Mouse (Mus musculus): Measurements from ENCODE around the gene H2al3. TPM values are rescaled to one million over a fixed set of nuclear protein-coding genes. Genes with fewer than 3 reads are reported as not detected.

The H2al3 gene
- polyA plus RNA-seq, 1 experiment from 2014 or later = not detected

Other genes with a start within 250 kb of the H2al3 start
- gene Dynlt3, start 186.7 kb upstream of the H2al3 start, polyA plus RNA-seq (2014; fragmentation: Nextera tagmentation; extraction: Ambion mirVana) = 23.5 and 24.9 TPM in 2 replicates
- gene Hypm, start 2.8 kb upstream of the H2al3 start, polyA plus RNA-seq (2014; fragmentation: Nextera tagmentation; extraction: Ambion mirVana) = not detected in 2 replicates
- 0.32 and 0.91 TPM in 2 replicates for gene Sytl5, start 35.9 kb downstream of the H2al3 start, polyA plus RNA-seq (2014; fragmentation: Nextera tagmentation; extraction: Ambion mirVana)

Data from embryonic facial prominence, embryonic 11.5 days (tissue).